20 mouse cellular contexts compared by ENCODE assay signal in genomic region chr6:29659964-29660363, GRCm38 (mm10). TPM values are rescaled to one million over a fixed set of nuclear protein-coding genes. Genes with fewer than 3 reads are reported as not detected.
DNase-seq lines count a peak whose midpoint lies in the region; ATAC-seq and TF ChIP-seq lines count a peak whose summit lies in the region.
"Had no signal": no experiment of that assay in that cellular context is flagged by ENCODE, and none has a peak within 500 bp of the region (broad histone marks: within the 10 kb centered on the region; RNA-seq: fewer than 3 reads in every experiment).

No protein-coding gene starts in this region.

- 0 out of 2 replicates have a peak, but pooled peaks cover 4% of the 10 kb centered on the region for H3K27me3 ChIP-seq in liver, embryonic 15.5 days
- H3K27me3 ChIP-seq in forebrain, postnatal 0 days (ENCODE audit: insufficient read depth, low read length): no peaks in the 10 kb centered on the region
- H3K27me3 ChIP-seq: embryonic facial prominence, embryonic 13.5 days; forebrain, embryonic 12.5 days; heart, embryonic 13.5 days; hindbrain, embryonic 12.5 days had no signal

- WGBS in liver, embryonic 15.5 days (ENCODE audit: insufficient replicate concordance): 70% methylated on average over 2 of the region's 2 CpGs
- 90% methylated on average over 2 of the region's 2 CpGs for WGBS in forebrain, postnatal 0 days

- H3K27ac ChIP-seq in liver, embryonic 15.5 days (replicated peaks): peak overlapping the region; percentile 68; the same call in 1 of the 2 replicates
- no peak overlapping the region for H3K27ac ChIP-seq in forebrain, postnatal 0 days (ENCODE audit: low read depth, low read length)
- H3K27ac ChIP-seq: embryonic facial prominence, embryonic 13.5 days; forebrain, embryonic 12.5 days; heart, embryonic 13.5 days; hindbrain, embryonic 12.5 days had no signal

- no peak overlapping the region for H3K9ac ChIP-seq in liver, embryonic 15.5 days
- no peak overlapping the region for H3K9ac ChIP-seq in forebrain, postnatal 0 days
- H3K9ac ChIP-seq: embryonic facial prominence, embryonic 13.5 days; forebrain, embryonic 12.5 days; heart, embryonic 13.5 days; hindbrain, embryonic 12.5 days had no signal

- TF ChIP-seq CTCF in forebrain, postnatal 0 days (IDR thresholded peaks at IDR 0.05; ENCODE audit: low read depth): no peak

- H3K4me3 ChIP-seq in liver, embryonic 15.5 days (replicated peaks): no peak overlapping the region
- no peak overlapping the region for H3K4me3 ChIP-seq in forebrain, postnatal 0 days (ENCODE audit: low read depth, low read length)
- H3K4me3 ChIP-seq: embryonic facial prominence, embryonic 13.5 days; forebrain, embryonic 12.5 days; heart, embryonic 13.5 days; hindbrain, embryonic 12.5 days had no signal

- H3K4me1 ChIP-seq in liver, embryonic 15.5 days (replicated peaks): no peaks in the 10 kb centered on the region
- no peaks in the 10 kb centered on the region for H3K4me1 ChIP-seq in forebrain, postnatal 0 days (ENCODE audit: insufficient read depth)
- H3K4me1 ChIP-seq: heart, embryonic 13.5 days; hindbrain, embryonic 12.5 days had no signal

- ATAC-seq in liver, embryonic 15.5 days (ENCODE audit: insufficient read depth): no peak
- no peak for ATAC-seq in forebrain, postnatal 0 days

- DNase-seq in kidney, adult 18-20 months: peak; percentile 29
- DNase-seq in kidney, adult 8-10 months: no peak
- DNase-seq in liver: no peak
- peak; percentile 21 for DNase-seq in kidney, postnatal 14 days
- no peak for DNase-seq in lung, postnatal 36 days
- no peak for DNase-seq in forebrain, postnatal 0 days
- DNase-seq in ovary, postnatal 10 days (ENCODE audit: low spot score): no peak
- DNase-seq: adrenal gland, postnatal 10 days; B cell, adult 2 months; cerebellum, adult 11-12 months; cerebellum, adult 9-10 months; cerebellum, postnatal 25 days; gastrocnemius, postnatal 36 days; heart, adult 11 months; heart, postnatal 4 days had no signal

- no peak overlapping the region for H3K4me2 ChIP-seq in liver, embryonic 15.5 days
- no peak overlapping the region for H3K4me2 ChIP-seq in forebrain, postnatal 0 days (ENCODE audit: low read depth)
- H3K4me2 ChIP-seq: embryonic facial prominence, embryonic 13.5 days; forebrain, embryonic 12.5 days; heart, embryonic 13.5 days; hindbrain, embryonic 12.5 days had no signal

- no peaks in the 10 kb centered on the region for H3K9me3 ChIP-seq in liver, embryonic 15.5 days (replicated peaks)
- H3K9me3 ChIP-seq in forebrain, postnatal 0 days (ENCODE audit: low read length): no peaks in the 10 kb centered on the region
- H3K9me3 ChIP-seq: embryonic facial prominence, embryonic 13.5 days; forebrain, embryonic 12.5 days; heart, embryonic 13.5 days; hindbrain, embryonic 12.5 days had no signal

- no peaks in the 10 kb centered on the region for H3K36me3 ChIP-seq in liver, embryonic 15.5 days (replicated peaks)
- H3K36me3 ChIP-seq in forebrain, postnatal 0 days (ENCODE audit: insufficient read depth): no peaks in the 10 kb centered on the region
- H3K36me3 ChIP-seq: embryonic facial prominence, embryonic 13.5 days; forebrain, embryonic 12.5 days; heart, embryonic 13.5 days; hindbrain, embryonic 12.5 days had no signal

RNA-seq across cellular contexts. Expression of gene Tspan33, which starts 34.1 kb away (rescaled TPM):
- polyA plus RNA-seq in liver, embryonic 15.5 days (2015; fragmentation: Nextera tagmentation; extraction: Ambion mirVana): 184 and 205 TPM in 2 replicates
- total RNA-seq in forebrain, postnatal 0 days (2014; rRNA removed): 7.6 and 12.5 TPM in 2 replicates
- 6.8 and 9.4 TPM in 2 replicates for polyA plus RNA-seq in forebrain, postnatal 0 days (2015; fragmentation: Nextera tagmentation; extraction: Ambion mirVana)

RNA-seq across cellular contexts. Expression of gene Tnpo3, which starts 50.3 kb away (rescaled TPM):
- 31.5 and 32.0 TPM in 2 replicates for polyA plus RNA-seq in liver, embryonic 15.5 days (2015; fragmentation: Nextera tagmentation; extraction: Ambion mirVana)
- 103 and 105 TPM in 2 replicates for total RNA-seq in forebrain, postnatal 0 days (2014; rRNA removed)
- 56.0 and 69.4 TPM in 2 replicates for polyA plus RNA-seq in forebrain, postnatal 0 days (2015; fragmentation: Nextera tagmentation; extraction: Ambion mirVana)

Comparison
In these comparisons a context has a peak if more than half of its experiments do, and no peak if none do; other contexts are left out.
1. DNase-seq: peak in kidney, adult 18-20 months (single experiment) and kidney, postnatal 14 days (single experiment); none in kidney, adult 8-10 months (0 of 2), liver (single experiment), lung, postnatal 36 days (single experiment), forebrain, postnatal 0 days (single experiment) and ovary, postnatal 10 days (single experiment).
2. RNA of gene Tspan33, which starts 34.1 kb away (polyA plus RNA-seq): 184 to 205 TPM in liver, embryonic 15.5 days; 6.8 to 9.4 TPM in forebrain, postnatal 0 days; every median in the first group is over 10 times any median in the second.